Mouse (Mus musculus): ENCODE results near the gene Bmp2k. TPM values are rescaled to one million over a fixed set of nuclear protein-coding genes. Genes with fewer than 3 reads are reported as not detected.
A peak's percentile ranks its signal among the peaks of the same experiment; 100 is the strongest.

Gene Bmp2k
- polyA plus RNA-seq, 1 experiment from 2014 or later: 16.5 TPM

- Histone ChIP-seq H3K36me3 (ENCODE audit: insufficient read depth, low read length) (no peaks in the 10 kb centered on the region), H3K9ac (replicated peaks; ENCODE audit: low read depth) (peak overlapping the region; percentile 87), H3K27me3 (replicated peaks; ENCODE audit: insufficient read depth, low read length) (no peaks in the 10 kb centered on the region), H3K4me2 (replicated peaks; ENCODE audit: low read depth, low read length) (peak overlapping the region; percentile 84), H3K4me3 (ENCODE audit: low read depth, low read length) (peak overlapping the region; percentile 91), H3K9me3 (ENCODE audit: low read length) (no peaks in the 10 kb centered on the region), H3K27ac (ENCODE audit: low read length) (peak overlapping the region; percentile 97), H3K4me1 (ENCODE audit: insufficient read depth, low read depth, low read length) (no peaks in the 10 kb centered on the region; the same call in 1 of the 2 replicates)
- DNase-seq (ENCODE audit: low spot score) (peak; percentile 70), ATAC-seq (peak; percentile 22)
- under 1% methylated on average over 56 of the region's 75 CpGs for WGBS
- TF ChIP-seq CTCF (IDR thresholded peaks at IDR 0.05) (no peak), EP300 (IDR thresholded peaks at IDR 0.05) (no peak)
Observed at GRCm38 (mm10) chr5:96997802-96998565, 495 bp downstream of the Bmp2k start.

GRCm38 (mm10) chr5:96998566-96998907 lies 1.0 kb downstream of the Bmp2k start:
- DNase-seq (ENCODE audit: low spot score): no peak
- Histone ChIP-seq H3K4me2 (replicated peaks; ENCODE audit: low read depth, low read length) (peak overlapping the region; percentile 84), H3K4me1 (ENCODE audit: insufficient read depth, low read depth, low read length) (no peaks in the 10 kb centered on the region; the same call in 1 of the 2 replicates), H3K9me3 (ENCODE audit: low read length) (no peaks in the 10 kb centered on the region), H3K27me3 (replicated peaks; ENCODE audit: insufficient read depth, low read length) (no peaks in the 10 kb centered on the region), H3K27ac (ENCODE audit: low read length) (peak overlapping the region; percentile 97), H3K9ac (replicated peaks; ENCODE audit: low read depth) (peak overlapping the region; percentile 87), H3K4me3 (ENCODE audit: low read depth, low read length) (peak overlapping the region; percentile 91), H3K36me3 (ENCODE audit: insufficient read depth, low read length) (no peaks in the 10 kb centered on the region)
- TF ChIP-seq EP300 (IDR thresholded peaks at IDR 0.05) (no peak), CTCF (IDR thresholded peaks at IDR 0.05) (no peak)
- no peak for ATAC-seq
- 2% methylated on average over 6 of the region's 6 CpGs for WGBS

- WGBS: 83% methylated on average over 7 of the region's 7 CpGs
Observed at GRCm38 (mm10) chr5:96999601-97000000, 2.1 kb downstream of the Bmp2k start.

GRCm38 (mm10) chr5:97000524-97000923 lies 3.0 kb downstream of the Bmp2k start:
- Histone ChIP-seq H3K27me3 (replicated peaks; ENCODE audit: insufficient read depth, low read length) (no peaks in the 10 kb centered on the region), H3K4me2 (replicated peaks; ENCODE audit: low read depth, low read length) (no peak overlapping the region), H3K36me3 (ENCODE audit: insufficient read depth, low read length) (no peaks in the 10 kb centered on the region), H3K4me1 (ENCODE audit: insufficient read depth, low read depth, low read length) (peaks cover 6% of the 10 kb centered on the region; the same call in 1 of the 2 replicates), H3K27ac (ENCODE audit: low read length) (no peak overlapping the region), H3K9ac (replicated peaks; ENCODE audit: low read depth) (no peak overlapping the region), H3K4me3 (ENCODE audit: low read depth, low read length) (no peak overlapping the region), H3K9me3 (ENCODE audit: low read length) (no peaks in the 10 kb centered on the region)
- DNase-seq (ENCODE audit: low spot score) (no peak), ATAC-seq (no peak)
- WGBS: 75% methylated on average over 5 of the region's 5 CpGs
- no peak for TF ChIP-seq CTCF (IDR thresholded peaks at IDR 0.05)
- TF ChIP-seq EP300 (IDR thresholded peaks at IDR 0.05): no peak

More at GRCm38 (mm10) chr5:96999601-97000000, 2.1 kb downstream of the Bmp2k start:
- no peak for TF ChIP-seq EP300 (IDR thresholded peaks at IDR 0.05)
- no peak for TF ChIP-seq CTCF (IDR thresholded peaks at IDR 0.05)
- Histone ChIP-seq H3K27me3 (replicated peaks; ENCODE audit: insufficient read depth, low read length) (no peaks in the 10 kb centered on the region), H3K9me3 (ENCODE audit: low read length) (no peaks in the 10 kb centered on the region), H3K36me3 (ENCODE audit: insufficient read depth, low read length) (no peaks in the 10 kb centered on the region), H3K4me1 (ENCODE audit: insufficient read depth, low read depth, low read length) (peaks cover 4% of the 10 kb centered on the region; the same call in 1 of the 2 replicates), H3K9ac (replicated peaks; ENCODE audit: low read depth) (no peak overlapping the region), H3K27ac (ENCODE audit: low read length) (no peak overlapping the region), H3K4me2 (replicated peaks; ENCODE audit: low read depth, low read length) (peak overlapping the region; percentile 84), H3K4me3 (ENCODE audit: low read depth, low read length) (peak overlapping the region; percentile 91; the same call in 1 of the 2 replicates)
- DNase-seq (ENCODE audit: low spot score) (no peak), ATAC-seq (no peak)

- ATAC-seq (no peak), DNase-seq (ENCODE audit: low spot score) (no peak)
- H3K36me3 ChIP-seq (ENCODE audit: insufficient read depth, low read length): no peaks in the 10 kb centered on the region
- H3K9me3 ChIP-seq (ENCODE audit: low read length): no peaks in the 10 kb centered on the region
- no peaks in the 10 kb centered on the region for H3K27me3 ChIP-seq (replicated peaks; ENCODE audit: insufficient read depth, low read length)
- no peak overlapping the region for H3K9ac ChIP-seq (replicated peaks; ENCODE audit: low read depth)
- no peak overlapping the region for H3K4me3 ChIP-seq (ENCODE audit: low read depth, low read length)
- no peak for TF ChIP-seq CTCF (IDR thresholded peaks at IDR 0.05)
- no peak for TF ChIP-seq EP300 (IDR thresholded peaks at IDR 0.05)
- WGBS: 79% methylated on average over 10 of the region's 10 CpGs
- no peak overlapping the region for H3K4me2 ChIP-seq (replicated peaks; ENCODE audit: low read depth, low read length)
- peaks cover 6% of the 10 kb centered on the region; the same call in 1 of the 2 replicates for H3K4me1 ChIP-seq (ENCODE audit: insufficient read depth, low read depth, low read length)
- no peak overlapping the region for H3K27ac ChIP-seq (ENCODE audit: low read length)
Observed at GRCm38 (mm10) chr5:97001153-97001552, 3.7 kb downstream of the Bmp2k start.

GRCm38 (mm10) chr5:97001571-97001970 lies 4.1 kb downstream of the Bmp2k start:
- Histone ChIP-seq H3K9ac (replicated peaks; ENCODE audit: low read depth) (no peak overlapping the region), H3K4me3 (ENCODE audit: low read depth, low read length) (no peak overlapping the region), H3K27ac (ENCODE audit: low read length) (no peak overlapping the region), H3K4me2 (replicated peaks; ENCODE audit: low read depth, low read length) (no peak overlapping the region), H3K36me3 (ENCODE audit: insufficient read depth, low read length) (no peaks in the 10 kb centered on the region), H3K27me3 (replicated peaks; ENCODE audit: insufficient read depth, low read length) (no peaks in the 10 kb centered on the region), H3K9me3 (ENCODE audit: low read length) (no peaks in the 10 kb centered on the region), H3K4me1 (ENCODE audit: insufficient read depth, low read depth, low read length) (peaks cover 6% of the 10 kb centered on the region; the same call in 1 of the 2 replicates)
- WGBS: 82% methylated on average over 5 of the region's 5 CpGs
- TF ChIP-seq CTCF (IDR thresholded peaks at IDR 0.05): no peak
- TF ChIP-seq EP300 (IDR thresholded peaks at IDR 0.05): no peak
- ATAC-seq: no peak
- DNase-seq (ENCODE audit: low spot score): no peak

Measured in lung, postnatal 0 days (tissue).